Mouse (Mus musculus) G1E (cell line): ENCODE data around the gene Myo3b. TPM values are rescaled to one million over a fixed set of nuclear protein-coding genes. Genes with fewer than 3 reads are reported as not detected.

Experiments used
- ATAC-seq: 2 replicates; pipeline ENCODE4 v1.8.0; 2016; ENCODE audit warnings: mild to moderate bottlenecking; ENCODE audit not compliant: insufficient number of reproducible peaks, poor library complexity, low FRiP score, severe bottlenecking; ENCODE audit errors: extremely low read depth
- DNase-seq: peaks from one replicate; pipeline ENCODE4 v3.0.0; 2012; ENCODE audit warnings: low spot score
- H3K27me3 ChIP-seq: 2 replicates; pipeline ENCODE4 v1.6.1; 2012; ENCODE audit warnings: mild to moderate bottlenecking, low read length, inconsistent platforms; ENCODE audit not compliant: insufficient read depth
- H3K36me3 ChIP-seq: replicated peaks from 2 replicates; pipeline ENCODE3; 2012; ENCODE audit warnings: mild to moderate bottlenecking, inconsistent platforms
- H3K4me1 ChIP-seq: 2 replicates; pipeline ENCODE4 v1.6.1; 2012; ENCODE audit warnings: low read depth, low read length, inconsistent platforms, mixed read lengths; ENCODE audit not compliant: insufficient read depth
- H3K4me3 ChIP-seq: 2 replicates; pipeline ENCODE4 v1.5.1; 2012; ENCODE audit warnings: low read depth, mild to moderate bottlenecking, inconsistent platforms, low read length, moderate library complexity, mixed read lengths
- H3K9me3 ChIP-seq: replicated peaks from 2 replicates; pipeline ENCODE4 v1.6.1; 2012; ENCODE audit warnings: inconsistent platforms
- CTCF ChIP-seq: IDR thresholded peaks from 2 replicates; pipeline ENCODE4 v1.5.1; 2012; ENCODE audit warnings: low read depth, low read length, inconsistent platforms, mixed read lengths
- GATA1 ChIP-seq: IDR thresholded peaks from 2 replicates; pipeline ENCODE4 v1.6.1; 2012; ENCODE audit warnings: borderline replicate concordance, low read length, inconsistent platforms, mixed read lengths
- GATA2 ChIP-seq: IDR thresholded peaks from 2 replicates; pipeline ENCODE4 v1.6.1; 2012; ENCODE audit warnings: low read depth, low read length, inconsistent platforms, borderline replicate concordance
- POLR2AphosphoS5 ChIP-seq: IDR thresholded peaks from 2 replicates; pipeline ENCODE4 v1.6.1; 2012; ENCODE audit warnings: low read depth, low read length, inconsistent platforms; ENCODE audit not compliant: insufficient replicate concordance
- TAL1 ChIP-seq: conservative IDR thresholded peaks from 2 replicates; pipeline ENCODE4 v1.6.1; 2012; ENCODE audit warnings: low read depth, low read length, inconsistent platforms, mixed read lengths
- polyA plus RNA-seq: library from polyadenylated mRNA; stranded (reverse); fragments of >175 nt; gene quantifications from 2 replicates; pipeline ENCODE4 v1.2.3, GENCODE M21; 2012
- total RNA-seq, 2 experiments: library from RNA; stranded (forward) in 1 of 2; stranded (reverse) in 1 of 2; fragments of 200-1000 nt in 1 of 2; fragments of >200 nt in 1 of 2; fragmentation: Nextera tagmentation in 1 of 2; gene quantifications; 2 replicates each; pipeline ENCODE4 v1.2.3; 2014 to 2017

Gene Myo3b
- total and polyA plus RNA-seq, 3 experiments: 0.05 TPM; not detected in 2

GRCm38 (mm10) chr2:70091261-70091660, 52.3 kb downstream of the Myo3b start:
- ATAC-seq (no peak), DNase-seq (no peak)
- Histone ChIP-seq H3K27me3 (no peaks in the 10 kb centered on the region), H3K36me3 (no peaks in the 10 kb centered on the region), H3K4me1 (no peaks in the 10 kb centered on the region), H3K4me3 (no peak overlapping the region), H3K9me3 (no peaks in the 10 kb centered on the region)
- TF ChIP-seq GATA1: no peak
- no peak for TF ChIP-seq POLR2AphosphoS5
- TF ChIP-seq TAL1: no peak
- TF ChIP-seq GATA2: no peak
- no peak for TF ChIP-seq CTCF

GRCm38 (mm10) chr2:70091801-70092522, 53.0 kb downstream of the Myo3b start:
- Histone ChIP-seq H3K36me3 (no peaks in the 10 kb centered on the region), H3K4me1 (no peaks in the 10 kb centered on the region), H3K27me3 (no peaks in the 10 kb centered on the region), H3K9me3 (no peaks in the 10 kb centered on the region), H3K4me3 (no peak overlapping the region)
- ATAC-seq (no peak), DNase-seq (no peak)
- no peak for TF ChIP-seq CTCF
- TF ChIP-seq GATA2: no peak
- no peak for TF ChIP-seq POLR2AphosphoS5
- TF ChIP-seq TAL1: no peak
- no peak for TF ChIP-seq GATA1

GRCm38 (mm10) chr2:70092665-70093064, 53.7 kb downstream of the Myo3b start:
- no peaks in the 10 kb centered on the region for H3K9me3 ChIP-seq
- H3K27me3 ChIP-seq: no peaks in the 10 kb centered on the region
- H3K4me1 ChIP-seq: no peaks in the 10 kb centered on the region
- DNase-seq: no peak
- TF ChIP-seq CTCF: no peak
- no peak for TF ChIP-seq GATA2
- TF ChIP-seq TAL1: no peak
- no peak for TF ChIP-seq GATA1
- TF ChIP-seq POLR2AphosphoS5: no peak
- ATAC-seq: no peak
- no peaks in the 10 kb centered on the region for H3K36me3 ChIP-seq
- no peak overlapping the region for H3K4me3 ChIP-seq

GRCm38 (mm10) chr2:70094446-70094845, 55.5 kb downstream of the Myo3b start:
- H3K4me3 ChIP-seq: no peak overlapping the region
- peaks cover 6% of the 10 kb centered on the region; the same call in 1 of the 2 replicates for H3K27me3 ChIP-seq
- DNase-seq (no peak), ATAC-seq (no peak)
- H3K36me3 ChIP-seq: no peaks in the 10 kb centered on the region
- no peak for TF ChIP-seq GATA2
- H3K4me1 ChIP-seq: no peaks in the 10 kb centered on the region
- no peaks in the 10 kb centered on the region for H3K9me3 ChIP-seq

- H3K36me3 ChIP-seq: no peaks in the 10 kb centered on the region
- no peaks in the 10 kb centered on the region for H3K4me1 ChIP-seq
- H3K27me3 ChIP-seq: peaks cover 14% of the 10 kb centered on the region
- no peaks in the 10 kb centered on the region for H3K9me3 ChIP-seq
- no peak for TF ChIP-seq GATA1
- TF ChIP-seq GATA2: no peak
- ATAC-seq (no peak), DNase-seq (no peak)
- no peak overlapping the region for H3K4me3 ChIP-seq
Observed at GRCm38 (mm10) chr2:70097229-70098095, 58.5 kb downstream of the Myo3b start.

GRCm38 (mm10) chr2:70099459-70099858, 60.5 kb downstream of the Myo3b start:
- DNase-seq: no peak
- Histone ChIP-seq H3K4me1 (no peaks in the 10 kb centered on the region), H3K4me3 (no peak overlapping the region), H3K27me3 (peaks cover 14% of the 10 kb centered on the region), H3K36me3 (no peaks in the 10 kb centered on the region), H3K9me3 (no peaks in the 10 kb centered on the region)
- ATAC-seq: no peak
- TF ChIP-seq POLR2AphosphoS5 (no peak), CTCF (no peak)
